19 mouse cellular contexts compared by ENCODE assay signal in the genomic region with DNA sequence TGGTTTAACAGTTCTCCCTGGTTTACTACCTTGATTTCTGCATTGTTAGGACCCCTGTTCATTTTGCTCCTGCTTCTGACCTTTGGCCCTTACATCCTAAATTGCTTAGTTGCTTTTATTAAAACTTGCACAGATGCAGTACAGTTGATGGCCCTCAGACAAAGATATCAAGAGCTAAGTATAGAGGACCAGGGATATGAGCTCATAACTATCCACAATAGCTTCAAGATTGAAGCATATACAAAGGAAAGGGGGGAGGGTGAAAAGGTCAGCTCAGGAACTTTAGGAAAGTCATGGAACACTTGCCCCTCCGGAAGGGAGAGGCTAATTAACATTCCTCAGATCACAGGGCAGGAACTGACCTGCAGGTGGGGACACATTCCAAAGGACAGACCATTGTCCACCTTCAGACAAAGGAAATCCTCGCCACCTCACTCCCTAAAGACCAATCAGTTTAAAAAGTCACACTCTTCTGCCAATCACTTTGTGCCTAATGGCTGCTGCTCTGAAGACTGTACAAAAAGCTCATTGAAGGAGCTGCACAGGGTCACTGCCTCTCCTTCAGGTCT.
A peak's percentile ranks its signal among the peaks of the same experiment; 100 is the strongest.
DNase-seq lines count a peak whose midpoint lies in the region; ATAC-seq lines count a peak whose summit lies in the region.
"Had no signal": no experiment of that assay in that cellular context is flagged by ENCODE, and none has a peak within 500 bp of the region (broad histone marks: within the 10 kb centered on the region; RNA-seq: fewer than 3 reads in every experiment).

No protein-coding gene starts in this region.

- no peak overlapping the region for H3K4me2 ChIP-seq in kidney, embryonic 15.5 days
- H3K4me2 ChIP-seq: heart, embryonic 12.5 days; midbrain, embryonic 12.5 days had no signal

- no peaks in the 10 kb centered on the region for H3K36me3 ChIP-seq in kidney, embryonic 15.5 days
- no peaks in the 10 kb centered on the region for H3K36me3 ChIP-seq in embryonic facial prominence, embryonic 10.5 days (replicated peaks)
- H3K36me3 ChIP-seq: forebrain, embryonic 10.5 days; G1E; heart, embryonic 12.5 days; midbrain, embryonic 12.5 days had no signal

- ATAC-seq in kidney, embryonic 15.5 days (replicated peaks; ENCODE audit: low FRiP score), result 0 out of 2 replicates have a peak, but pooled peaks have one; percentile 29
- ATAC-seq: inflammation-experienced regulatory T-cells, adult 6 months; liver, postnatal 0 days had no signal

- H3K9ac ChIP-seq in kidney, embryonic 15.5 days, result no peak overlapping the region
- H3K9ac ChIP-seq: heart, embryonic 12.5 days; liver, postnatal 0 days; midbrain, embryonic 12.5 days had no signal

- no peaks in the 10 kb centered on the region for H3K27me3 ChIP-seq in kidney, embryonic 15.5 days
- no peaks in the 10 kb centered on the region for H3K27me3 ChIP-seq in embryonic facial prominence, embryonic 10.5 days (replicated peaks; ENCODE audit: low read depth, poor library complexity, severe bottlenecking)
- H3K27me3 ChIP-seq: heart, embryonic 12.5 days; midbrain, embryonic 12.5 days had no signal

- no peak overlapping the region for H3K27ac ChIP-seq in kidney, embryonic 15.5 days
- no peak overlapping the region for H3K27ac ChIP-seq in embryonic facial prominence, embryonic 10.5 days (replicated peaks)
- H3K27ac ChIP-seq: forebrain, embryonic 10.5 days; midbrain, embryonic 12.5 days had no signal

- WGBS in kidney, embryonic 15.5 days, result 35% methylated on average over 2 of the region's 2 CpGs
- 19% methylated on average over 2 of the region's 2 CpGs for WGBS in embryonic facial prominence, embryonic 10.5 days

- no peaks in the 10 kb centered on the region for H3K4me1 ChIP-seq in kidney, embryonic 15.5 days
- H3K4me1 ChIP-seq in embryonic facial prominence, embryonic 10.5 days, result 0 out of 2 replicates have a peak, but pooled peaks cover 3% of the 10 kb centered on the region
- H3K4me1 ChIP-seq: heart, embryonic 12.5 days; midbrain, embryonic 12.5 days had no signal

- H3K9me3 ChIP-seq in kidney, embryonic 15.5 days (replicated peaks), result no peaks in the 10 kb centered on the region
- 0 out of 2 replicates have a peak, but pooled peaks cover 4% of the 10 kb centered on the region for H3K9me3 ChIP-seq in embryonic facial prominence, embryonic 10.5 days
- H3K9me3 ChIP-seq: forebrain, embryonic 10.5 days; G1E; midbrain, embryonic 12.5 days had no signal

- DNase-seq in kidney, adult 9 months, result no peak
- peak; percentile 37 for DNase-seq in ZHBTc4 (ENCODE audit: low read depth, low spot score)
- DNase-seq in embryonic facial prominence, embryonic 10.5 days (ENCODE audit: low spot score), result peak; percentile 18
- peak; percentile 21 to 40 for DNase-seq in lung, postnatal 4 days
- DNase-seq in testis, postnatal 14 days (ENCODE audit: low spot score), result no peak
- no peak for DNase-seq in adrenal gland, adult 18-20 months (ENCODE audit: low spot score in 2 of 2)
- DNase-seq: adrenal gland, adult 2 months; cerebellum, postnatal 14 days; gastrocnemius, postnatal 25 days; layer of hippocampus, postnatal 36 days; liver; liver, postnatal 0 days; thymus, adult 2 months had no signal

- H3K4me3 ChIP-seq in kidney, embryonic 15.5 days (replicated peaks), result no peak overlapping the region
- no peak overlapping the region for H3K4me3 ChIP-seq in embryonic facial prominence, embryonic 10.5 days
- H3K4me3 ChIP-seq: forebrain, embryonic 10.5 days; heart, embryonic 12.5 days; midbrain, embryonic 12.5 days had no signal

Comparison
In these comparisons a context has a peak if more than half of its experiments do, and no peak if none do; other contexts are left out.
1. DNase-seq: peak in ZHBTc4 (single experiment), embryonic facial prominence, embryonic 10.5 days (single experiment) and lung, postnatal 4 days (2 of 2); none in kidney, adult 9 months (single experiment), testis, postnatal 14 days (single experiment) and adrenal gland, adult 18-20 months (0 of 2).